ENCODE assay signal across 29 mouse cellular contexts in genomic region chr2:104526559-104526958, GRCm38 (mm10). TPM values are rescaled to one million over a fixed set of nuclear protein-coding genes. Genes with fewer than 3 reads are reported as not detected.
DNase-seq lines count a peak whose midpoint lies in the region; ATAC-seq lines count a peak whose summit lies in the region.
"Had no signal": no experiment of that assay in that cellular context is flagged by ENCODE, and none has a peak within 500 bp of the region (broad histone marks: within the 10 kb centered on the region; RNA-seq: fewer than 3 reads in every experiment).

No protein-coding gene starts in this region.

- H3K4me3 ChIP-seq in megakaryocyte, embryonic 14.5 days (replicated peaks): peak overlapping the region; percentile 74
- H3K4me3 ChIP-seq: embryonic facial prominence, embryonic 13.5 days; erythroblast, embryonic 14.5 days; forebrain, embryonic 12.5 days; gastrocnemius, adult 2 months; hindbrain, embryonic 10.5 days; limb, embryonic 10.5 days; liver, embryonic 15.5 days; lung, embryonic 15.5 days; midbrain, embryonic 10.5 days; myocyte had no signal

- no peaks in the 10 kb centered on the region for H3K27me3 ChIP-seq in megakaryocyte, embryonic 14.5 days (replicated peaks)
- H3K27me3 ChIP-seq: CH12.LX; embryonic facial prominence, embryonic 13.5 days; forebrain, embryonic 12.5 days; liver, embryonic 15.5 days; lung, embryonic 15.5 days had no signal

- H3K4me1 ChIP-seq in megakaryocyte, embryonic 14.5 days: peaks cover 17% of the 10 kb centered on the region
- H3K4me1 ChIP-seq: embryonic facial prominence, embryonic 13.5 days; forebrain, embryonic 12.5 days; hindbrain, embryonic 10.5 days; limb, embryonic 10.5 days; liver, embryonic 15.5 days; midbrain, embryonic 10.5 days had no signal

- peak; percentile 50 for DNase-seq in thymus, postnatal 0 days (ENCODE audit: low spot score)
- DNase-seq in frontal cortex, postnatal 25 days (ENCODE audit: low spot score in 2 of 2): no peak
- DNase-seq in gastrocnemius, adult 8-10 months (ENCODE audit: low spot score in 2 of 2): no peak
- DNase-seq in spleen, postnatal 36 days (ENCODE audit: low spot score in 2 of 2): no peak
- DNase-seq: adrenal gland, adult 8-10 months; cerebellum, adult 18-20 months; cerebellum, postnatal 25 days; embryo, embryonic 11 days; gastrocnemius, adult 2 months; heart, adult 11 months; kidney, adult 11 months; liver; lung, postnatal 36 days had no signal

- no peaks in the 10 kb centered on the region for H3K36me3 ChIP-seq in megakaryocyte, embryonic 14.5 days (replicated peaks; ENCODE audit: low read length)
- H3K36me3 ChIP-seq: embryonic facial prominence, embryonic 13.5 days; forebrain, embryonic 12.5 days; G1E; hindbrain, embryonic 10.5 days; limb, embryonic 10.5 days; liver, embryonic 15.5 days; lung, embryonic 15.5 days; midbrain, embryonic 10.5 days had no signal

- no peak; the same call in 1 of the 2 replicates for ATAC-seq in megakaryocyte, adult 5-6 weeks (ENCODE audit: poor library complexity, severe bottlenecking)
- peak; percentile 26 for ATAC-seq in granulocyte monocyte progenitor cell, adult 5-6 weeks (replicated peaks; ENCODE audit: poor library complexity, severe bottlenecking)
- ATAC-seq: hindbrain, embryonic 16.5 days; midbrain, embryonic 16.5 days had no signal

- H3K9me3 ChIP-seq in megakaryocyte, embryonic 14.5 days: no peaks in the 10 kb centered on the region
- H3K9me3 ChIP-seq: embryonic facial prominence, embryonic 13.5 days; forebrain, embryonic 12.5 days; G1E; hindbrain, embryonic 10.5 days; limb, embryonic 10.5 days; liver, embryonic 15.5 days; lung, embryonic 15.5 days; midbrain, embryonic 10.5 days had no signal

RNA-seq across cellular contexts. Expression of gene Hipk3, which starts 32.3 kb away (rescaled TPM):
- polyA plus RNA-seq in megakaryocyte, embryonic 14.5 days (2012; ENCODE audit: insufficient read depth, low replicate concordance): 2.6 and 5.4 TPM in 2 replicates
- 50.2 and 53.1 TPM in 2 replicates for total RNA-seq in megakaryocyte, adult 5-6 weeks (2015)
- 39.1 and 50.4 TPM in 2 replicates for total RNA-seq in megakaryocyte, adult 5-6 weeks (2017)
- total RNA-seq in granulocyte monocyte progenitor cell, adult 5-6 weeks (2014; fragmentation: Nextera tagmentation): 36.0 and 40.5 TPM in 2 replicates
- total RNA-seq in granulocyte monocyte progenitor cell, adult 5-6 weeks (2017): 35.9 and 41.3 TPM in 2 replicates
- 11.9 and 13.9 TPM in 2 replicates for polyA plus RNA-seq in thymus, postnatal 0 days (2015; fragmentation: Nextera tagmentation; extraction: Ambion mirVana)
- 100 to 1,000 TPM; 264 to 309 (median 281) TPM for total RNA-seq in gastrocnemius, adult 8-10 months (2022)

Comparison
In these comparisons a context has a peak if more than half of its experiments do, and no peak if none do; other contexts are left out.
1. RNA of gene Hipk3, which starts 32.3 kb away (total RNA-seq): 264 to 309 TPM in gastrocnemius, adult 8-10 months; 39.1 to 53.1 TPM in megakaryocyte, adult 5-6 weeks and 35.9 to 41.3 TPM in granulocyte monocyte progenitor cell, adult 5-6 weeks; every median in the first group is over 4 times any median in the second.